Mouse (Mus musculus) heart, postnatal 0 days (tissue): ENCODE measurements around the gene Noxa1.

Source experiments
- CTCF ChIP-seq: IDR thresholded peaks from 2 replicates; pipeline ENCODE4 v1.5.1; 2016; ENCODE audit warnings: antibody characterized with exemption, control low read depth, low read depth
- EP300 ChIP-seq: IDR thresholded peaks from 2 replicates; pipeline ENCODE4 v1.6.1; 2016; ENCODE audit warnings: antibody characterized with exemption, low read depth

GRCm38 (mm10) chr2:25095109-25095850 is at the start of gene Noxa1:
- TF ChIP-seq CTCF (no peak), EP300 (no peak)
